Mouse (Mus musculus) v-Abl transformed pro-B cells (cell line): ENCODE data around the gene Vmn2r95.
"Not testable (repeated sequence)": the region's sequence is repeated elsewhere in the genome, so short reads cannot be mapped to it uniquely, and the experiment has no call there.

ENCODE experiments used
- in situ Hi-C, 2 experiments: fragments of 400-800 bp; cut with MboI; formaldehyde crosslinking; loops; one replicate each; pipeline ENCODE4 v1.15.1; 2025; ENCODE audit not compliant: unreplicated experiment in 2 of 2

Gene Vmn2r95

DNA sequence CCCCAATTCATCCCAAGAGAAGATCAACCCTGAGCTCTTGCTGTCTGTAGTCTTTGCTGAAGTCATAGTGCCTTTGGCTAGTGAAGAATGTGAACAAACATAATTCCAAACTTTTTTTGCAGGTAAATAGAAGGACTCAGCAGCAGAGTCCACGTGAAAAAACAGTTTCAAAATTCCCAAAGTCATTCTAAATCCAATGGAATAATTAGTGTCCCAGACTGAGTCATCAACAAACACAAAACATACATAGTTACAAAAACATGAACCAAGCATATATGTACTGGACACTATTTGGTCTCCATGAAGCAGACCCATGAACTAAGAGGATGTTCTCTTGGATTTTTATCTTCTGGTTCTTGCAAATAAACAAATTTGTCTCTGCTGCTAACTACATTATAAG lies at the start of gene Vmn2r95:
Gene Vmn2r95, plus strand, starts transcription at position 301 of the 400 bp plus-strand sequence.
- in situ Hi-C loops = no loop called here

DNA sequence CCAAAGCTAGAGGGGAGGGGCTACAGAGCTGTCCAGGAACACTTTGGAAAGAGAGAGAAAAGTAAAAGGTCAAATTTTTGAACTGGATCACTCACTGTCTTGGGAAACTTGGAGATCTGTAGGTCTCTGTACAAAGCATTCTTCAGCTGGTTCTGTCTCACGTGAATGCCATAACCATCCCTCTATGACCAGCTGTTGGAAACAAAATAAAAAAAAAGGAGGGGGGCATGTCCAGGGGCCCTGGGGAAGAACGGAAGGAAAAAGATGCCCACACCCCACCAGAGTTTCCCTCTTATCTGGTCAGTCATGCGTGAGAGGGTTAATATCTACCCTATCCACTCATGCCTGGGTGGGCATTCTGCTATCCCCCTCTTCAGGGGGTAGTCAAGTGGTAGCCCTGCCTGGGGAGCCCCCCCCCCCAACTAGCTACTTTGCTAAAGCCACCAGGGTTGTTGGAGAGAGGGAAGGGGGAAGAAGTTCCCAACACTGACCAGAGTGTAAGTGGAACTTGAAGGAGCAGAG lies 31.8 kb downstream of the Vmn2r95 start:
- in situ Hi-C loops = no loop called here

DNA sequence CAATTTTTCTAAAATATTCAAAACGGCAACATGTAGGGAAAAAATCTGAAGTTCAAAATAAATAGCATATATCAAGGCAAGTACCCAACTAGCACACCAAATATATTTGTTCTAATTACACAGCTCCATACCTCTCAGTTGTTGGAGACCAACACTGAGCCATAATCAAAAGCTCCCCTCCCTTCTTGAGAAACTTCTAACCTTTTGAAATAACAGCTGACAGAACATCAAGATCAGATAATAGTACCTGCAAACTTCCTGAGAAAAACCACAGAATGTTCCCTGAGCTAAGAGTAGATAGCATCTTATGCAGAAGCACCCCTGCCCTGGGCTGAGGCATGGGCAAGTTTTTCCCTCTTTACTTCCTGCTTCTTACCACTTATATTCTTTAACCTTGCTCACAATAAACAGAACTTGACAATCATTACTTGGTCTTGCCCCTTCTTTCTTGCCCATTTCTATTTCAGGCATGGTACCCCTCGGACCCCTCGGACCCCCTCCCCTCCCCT lies 34.3 kb downstream of the Vmn2r95 start:
- in situ Hi-C loops = not testable (repeated sequence)

DNA sequence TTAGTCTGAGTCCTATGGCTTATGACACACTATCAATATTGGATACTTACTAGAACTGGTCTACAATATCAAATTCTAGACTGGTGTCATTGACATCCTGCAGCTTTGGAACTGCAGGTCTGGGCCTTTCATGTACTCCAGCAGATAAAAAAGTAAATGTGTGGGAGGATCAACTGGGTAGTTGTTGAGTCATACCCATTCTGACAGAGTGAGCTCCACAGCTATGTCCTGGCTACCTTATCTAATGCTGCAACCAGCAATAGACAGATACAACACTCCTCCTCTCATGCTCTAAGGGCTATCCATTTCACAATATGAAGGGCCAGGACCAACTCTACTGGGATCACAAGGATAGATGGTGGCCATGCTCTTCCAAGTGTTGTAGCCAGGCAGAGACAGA lies 38.8 kb downstream of the Vmn2r95 start:
- in situ Hi-C loops = no loop called here

DNA sequence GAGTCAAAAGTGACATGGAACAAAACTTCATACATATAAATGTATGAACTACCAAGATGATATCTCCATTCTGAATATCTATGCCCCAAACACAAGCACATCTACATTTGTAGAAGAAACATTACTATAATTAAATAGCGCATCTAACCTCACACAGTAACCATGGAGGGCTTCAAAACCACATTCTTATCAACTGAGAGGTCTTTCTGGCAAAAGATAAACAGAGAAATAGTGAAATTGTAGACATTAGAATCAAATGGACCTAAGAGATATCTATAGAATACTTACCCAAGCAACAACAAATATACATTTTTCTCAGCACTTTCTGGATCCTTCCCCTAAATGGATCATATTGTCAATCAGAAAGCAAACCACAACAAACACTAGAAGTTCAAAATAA lies 56.0 kb downstream of the Vmn2r95 start:
- in situ Hi-C loops = no loop called here
